Mouse (Mus musculus) heart, embryonic 15.5 days (tissue): ENCODE results near the gene Pbrm1. TPM values are rescaled to one million over a fixed set of nuclear protein-coding genes. Genes with fewer than 3 reads are reported as not detected.

Source experiments
- ATAC-seq: fragments of 200-750 bp; cut with Nextera tagmentation; replicated peaks from 2 replicates; pipeline ENCODE4 v1.8.0; 2017; ENCODE audit warnings: low read depth, moderate TSS enrichment; ENCODE audit not compliant: insufficient number of reproducible peaks, insufficient read depth, low FRiP score
- H3K27ac ChIP-seq: fragments of 300-500 bp; sonication (generic); 2 replicates; pipeline ENCODE4 v1.5.1; 2015; ENCODE audit warnings: mild to moderate bottlenecking, inconsistent platforms
- H3K27me3 ChIP-seq: fragments of 300-500 bp; sonication (generic); 2 replicates; pipeline ENCODE4 v1.6.1; 2015; ENCODE audit warnings: inconsistent platforms
- H3K36me3 ChIP-seq: fragments of 300-500 bp; sonication (generic); 2 replicates; pipeline ENCODE4 v1.6.1; 2015; ENCODE audit warnings: mild to moderate bottlenecking, inconsistent platforms
- H3K4me1 ChIP-seq: fragments of 300-500 bp; sonication (generic); replicated peaks from 2 replicates; pipeline ENCODE4 v1.6.1; 2015; ENCODE audit warnings: inconsistent platforms
- H3K4me2 ChIP-seq: fragments of 300-500 bp; sonication (generic); 2 replicates; pipeline ENCODE4 v1.6.1; 2015; ENCODE audit warnings: inconsistent platforms, mild to moderate bottlenecking, moderate library complexity
- H3K4me3 ChIP-seq: fragments of 300-500 bp; sonication (generic); 2 replicates; pipeline ENCODE4 v1.5.1; 2015; ENCODE audit warnings: mild to moderate bottlenecking, inconsistent platforms
- H3K9ac ChIP-seq: fragments of 300-500 bp; sonication (generic); 2 replicates; pipeline ENCODE4 v1.6.1; 2015; ENCODE audit warnings: mild to moderate bottlenecking, inconsistent platforms
- H3K9me3 ChIP-seq: fragments of 300-500 bp; sonication (generic); replicated peaks from 2 replicates; pipeline ENCODE4 v1.6.1; 2016; ENCODE audit warnings: inconsistent platforms
- WGBS: fragments of 180-500 bp; shearing (Covaris S2); methylation state at CpG from one replicate; pipeline ENCODE4 v1.1.7; 2015; ENCODE audit warnings: mixed read lengths; 5-methylcytosine and 5-hydroxymethylcytosine counted together
- polyA plus RNA-seq: library from polyadenylated mRNA; unstranded; fragments of >200 nt; fragmentation: Nextera tagmentation; extraction: Ambion mirVana; gene quantifications from 2 replicates; pipeline ENCODE4 v1.2.1, GENCODE M21; 2015

Pbrm1 gene
- polyA plus RNA-seq, 1 experiment from 2014 or later = 91.4 TPM

GRCm38 (mm10) chr14:31081147-31081546 is 62.2 kb downstream of the Pbrm1 start:
- H3K4me3 ChIP-seq = no peak overlapping the region
- no peak overlapping the region for H3K9ac ChIP-seq
- no peaks in the 10 kb centered on the region for H3K9me3 ChIP-seq
- no peaks in the 10 kb centered on the region for H3K27me3 ChIP-seq
- ATAC-seq = no peak
- H3K27ac ChIP-seq = no peak overlapping the region
- no peaks in the 10 kb centered on the region for H3K4me1 ChIP-seq
- H3K36me3 ChIP-seq = peaks cover 57% of the 10 kb centered on the region
- no peak overlapping the region for H3K4me2 ChIP-seq

DNA sequence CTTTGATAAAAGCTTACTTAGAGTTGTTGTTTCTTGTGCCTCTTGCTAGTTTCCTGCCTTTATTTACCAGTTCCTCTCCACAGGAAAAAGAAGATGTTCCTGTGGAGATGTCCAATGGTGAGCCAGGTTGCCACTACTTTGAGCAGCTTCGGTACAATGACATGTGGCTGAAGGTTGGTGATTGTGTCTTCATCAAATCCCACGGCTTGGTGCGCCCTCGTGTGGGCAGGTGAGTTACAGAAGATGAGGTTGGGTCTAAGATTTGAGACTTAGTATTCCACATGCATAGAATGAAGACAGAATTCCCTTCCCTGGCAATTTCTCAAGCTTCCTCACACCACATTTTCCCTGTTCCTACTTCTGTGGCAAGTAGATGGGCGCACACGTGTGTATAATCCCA is 68.5 kb downstream of the Pbrm1 start:
- no peak overlapping the region for H3K4me3 ChIP-seq
- WGBS = 80% methylated on average over 6 of the region's 6 CpGs
- ATAC-seq = no peak
- no peaks in the 10 kb centered on the region for H3K9me3 ChIP-seq
- H3K27ac ChIP-seq = no peak overlapping the region
- peaks cover 68% of the 10 kb centered on the region for H3K36me3 ChIP-seq
- H3K4me1 ChIP-seq = peaks cover 4% of the 10 kb centered on the region
- H3K27me3 ChIP-seq = no peaks in the 10 kb centered on the region
- H3K4me2 ChIP-seq = no peak overlapping the region
- no peak overlapping the region for H3K9ac ChIP-seq

DNA sequence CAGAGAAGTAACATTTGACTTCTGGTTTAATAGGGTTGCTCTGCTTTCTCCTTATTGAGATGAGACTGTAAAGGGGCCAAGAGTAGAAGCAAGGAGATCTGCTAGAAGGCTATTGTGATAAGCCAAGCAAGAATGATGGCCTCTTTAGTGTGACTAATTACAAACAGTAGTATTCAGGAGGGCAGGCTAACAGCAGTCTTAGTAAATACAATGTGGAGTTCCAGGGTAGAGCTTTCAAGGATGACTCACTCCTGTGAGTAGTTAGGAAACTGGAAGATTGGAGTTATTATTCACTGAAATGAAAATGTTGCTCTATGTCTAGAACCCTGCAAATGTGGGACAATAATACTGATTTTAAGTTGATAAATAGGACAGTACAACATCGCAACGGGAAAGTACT is 69.6 kb downstream of the Pbrm1 start:
- WGBS = 96% methylated on average over 2 of the region's 2 CpGs
- peaks cover 4% of the 10 kb centered on the region for H3K4me1 ChIP-seq

GRCm38 (mm10) chr14:31089918-31090317 is 71.0 kb downstream of the Pbrm1 start:
- no peak for ATAC-seq
- Histone ChIP-seq H3K36me3 (peaks cover 63% of the 10 kb centered on the region), H3K4me2 (no peak overlapping the region), H3K9ac (no peak overlapping the region), H3K4me1 (peaks cover 4% of the 10 kb centered on the region), H3K27me3 (no peaks in the 10 kb centered on the region), H3K4me3 (no peak overlapping the region), H3K27ac (no peak overlapping the region), H3K9me3 (no peaks in the 10 kb centered on the region)
- WGBS = 67% methylated on average over 1 of the region's 1 CpGs

More for the DNA sequence above, 69.6 kb downstream of the Pbrm1 start:
- Histone ChIP-seq H3K36me3 (peaks cover 61% of the 10 kb centered on the region), H3K9me3 (no peaks in the 10 kb centered on the region), H3K4me2 (no peak overlapping the region), H3K9ac (no peak overlapping the region), H3K27me3 (no peaks in the 10 kb centered on the region), H3K27ac (no peak overlapping the region), H3K4me3 (no peak overlapping the region)
- no peak for ATAC-seq

- no peak overlapping the region for H3K4me2 ChIP-seq
- no peaks in the 10 kb centered on the region for H3K27me3 ChIP-seq
- no peak overlapping the region for H3K9ac ChIP-seq
- H3K9me3 ChIP-seq = no peaks in the 10 kb centered on the region
- no peak for ATAC-seq
- no peaks in the 10 kb centered on the region; the same call in 1 of the 2 replicates for H3K4me1 ChIP-seq
- no peak overlapping the region for H3K27ac ChIP-seq
- peaks cover 48% of the 10 kb centered on the region for H3K36me3 ChIP-seq
- no peak overlapping the region for H3K4me3 ChIP-seq
- WGBS = 80% methylated on average over 2 of the region's 2 CpGs
Observed at GRCm38 (mm10) chr14:31105156-31105555, 86.2 kb downstream of the Pbrm1 start.

- H3K9me3 ChIP-seq = no peaks in the 10 kb centered on the region
- WGBS = 68% methylated on average over 3 of the region's 3 CpGs
- H3K4me2 ChIP-seq = no peak overlapping the region
- H3K9ac ChIP-seq = no peak overlapping the region
- H3K4me1 ChIP-seq = no peaks in the 10 kb centered on the region
- no peak for ATAC-seq
- H3K4me3 ChIP-seq = no peak overlapping the region
- H3K27me3 ChIP-seq = no peaks in the 10 kb centered on the region
- no peak overlapping the region for H3K27ac ChIP-seq
- peaks cover 72% of the 10 kb centered on the region for H3K36me3 ChIP-seq
Observed at GRCm38 (mm10) chr14:31110613-31111012, 91.7 kb downstream of the Pbrm1 start.

- Histone ChIP-seq H3K9me3 (no peaks in the 10 kb centered on the region), H3K4me1 (0 out of 2 replicates have a peak, but pooled peaks cover 3% of the 10 kb centered on the region), H3K27ac (no peak overlapping the region), H3K36me3 (peaks cover 71% of the 10 kb centered on the region), H3K4me3 (no peak overlapping the region), H3K4me2 (no peak overlapping the region), H3K9ac (no peak overlapping the region), H3K27me3 (no peaks in the 10 kb centered on the region)
- WGBS = 68% methylated on average over 5 of the region's 5 CpGs
- no peak for ATAC-seq
Observed at GRCm38 (mm10) chr14:31112187-31112586, 93.2 kb downstream of the Pbrm1 start.

DNA sequence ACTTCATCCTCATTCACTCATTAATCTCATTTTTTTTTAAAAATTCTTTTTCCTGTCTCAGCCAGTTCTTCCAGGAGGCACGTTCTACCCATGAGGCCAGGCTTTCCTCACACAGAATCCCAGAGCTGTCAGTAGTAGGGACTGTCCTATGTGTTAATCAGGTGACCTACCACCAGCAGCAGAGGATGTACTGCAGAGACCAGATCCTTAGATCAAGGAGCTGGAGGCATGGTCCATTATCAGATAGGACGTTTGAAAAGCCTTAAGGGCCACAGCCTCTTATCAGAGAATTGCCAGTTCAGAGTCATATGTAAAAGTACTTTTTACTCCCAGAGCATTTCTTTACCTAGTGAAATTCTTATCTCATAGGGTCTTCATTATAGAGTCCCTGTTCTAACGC is 95.1 kb downstream of the Pbrm1 start:
- peaks cover 74% of the 10 kb centered on the region for H3K36me3 ChIP-seq
- no peak overlapping the region for H3K9ac ChIP-seq
- ATAC-seq = no peak
- 0 out of 2 replicates have a peak, but pooled peaks cover 3% of the 10 kb centered on the region for H3K4me1 ChIP-seq
- WGBS = 52% methylated on average over 3 of the region's 3 CpGs
- no peaks in the 10 kb centered on the region for H3K27me3 ChIP-seq
- H3K9me3 ChIP-seq = no peaks in the 10 kb centered on the region
- no peak overlapping the region for H3K4me2 ChIP-seq
- no peak overlapping the region for H3K27ac ChIP-seq
- no peak overlapping the region for H3K4me3 ChIP-seq

- H3K27me3 ChIP-seq = no peaks in the 10 kb centered on the region
- H3K4me2 ChIP-seq = no peak overlapping the region
- WGBS = 58% methylated on average over 2 of the region's 2 CpGs
- H3K27ac ChIP-seq = no peak overlapping the region
- H3K36me3 ChIP-seq = peaks cover 64% of the 10 kb centered on the region
- no peak overlapping the region for H3K4me3 ChIP-seq
- no peak for ATAC-seq
- 0 out of 2 replicates have a peak, but pooled peaks cover 3% of the 10 kb centered on the region for H3K4me1 ChIP-seq
- H3K9me3 ChIP-seq = no peaks in the 10 kb centered on the region
- no peak overlapping the region for H3K9ac ChIP-seq
Observed at GRCm38 (mm10) chr14:31115522-31115921, 96.6 kb downstream of the Pbrm1 start.

DNA sequence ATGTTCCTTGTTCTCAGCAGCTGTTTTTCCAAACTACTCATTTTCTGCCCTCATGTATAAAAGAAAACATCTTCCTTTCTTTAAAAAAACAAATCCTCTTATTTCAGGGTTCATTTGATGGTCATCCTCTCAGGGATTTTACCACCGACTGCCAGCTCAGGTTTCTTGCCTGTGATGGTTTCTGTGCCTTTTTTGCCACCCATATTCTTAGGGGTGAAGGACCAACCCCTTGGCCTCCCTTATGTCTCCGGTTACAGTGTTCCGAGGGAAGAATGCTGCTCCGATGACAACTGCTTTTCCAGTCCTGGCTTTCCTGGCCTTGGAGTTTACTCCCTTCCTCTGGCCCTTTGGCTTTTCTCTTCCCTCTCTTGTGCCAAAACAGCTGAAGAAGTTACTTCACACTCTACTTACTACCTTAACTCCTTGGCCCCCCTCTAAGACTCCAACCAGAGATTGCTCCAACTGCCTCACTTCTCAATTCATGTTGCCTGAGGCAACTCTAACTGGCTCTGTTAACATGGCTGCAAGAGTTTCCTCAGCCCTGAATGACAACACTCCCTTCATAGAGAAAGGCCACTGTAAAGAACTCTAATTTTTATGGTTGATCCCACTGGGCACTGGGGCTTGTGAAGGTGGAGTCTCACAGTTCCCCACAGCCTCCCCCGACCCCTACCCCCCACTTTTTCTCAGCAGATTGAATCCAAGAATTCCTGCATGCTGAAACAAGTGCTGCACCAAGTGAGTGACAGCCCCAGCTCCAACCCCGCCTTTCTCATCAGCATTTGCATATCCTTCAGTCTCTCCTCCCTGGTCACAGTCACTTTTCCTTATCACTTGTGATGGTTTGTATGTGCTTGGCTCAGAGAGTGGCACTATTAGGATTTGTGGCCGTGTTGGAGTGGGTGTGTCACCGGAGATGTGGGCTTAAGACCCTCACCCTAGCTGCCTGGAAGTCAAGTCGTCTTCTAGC is 106.5 kb downstream of the Pbrm1 start:
- Histone ChIP-seq H3K27me3 (no peaks in the 10 kb centered on the region), H3K4me1 (peaks cover 33% of the 10 kb centered on the region), H3K9me3 (no peaks in the 10 kb centered on the region), H3K36me3 (peaks cover 20% of the 10 kb centered on the region), H3K4me2 (peak overlapping the region; percentile 7; the same call in 1 of the 2 replicates), H3K4me3 (no peak overlapping the region), H3K27ac (peak overlapping the region; percentile 71), H3K9ac (no peak overlapping the region)
- no peak for ATAC-seq
- WGBS = 47% methylated on average over 9 of the region's 9 CpGs

- Histone ChIP-seq H3K4me1 (peaks cover 40% of the 10 kb centered on the region), H3K27me3 (no peaks in the 10 kb centered on the region), H3K4me2 (peak overlapping the region; percentile 45), H3K27ac (peak overlapping the region; percentile 26; the same call in 1 of the 2 replicates), H3K4me3 (peak overlapping the region; percentile 21; the same call in 1 of the 2 replicates), H3K9me3 (no peaks in the 10 kb centered on the region), H3K36me3 (peaks cover 16% of the 10 kb centered on the region), H3K9ac (no peak overlapping the region)
- WGBS = 84% methylated on average over 8 of the region's 8 CpGs
- ATAC-seq = no peak
Observed at GRCm38 (mm10) chr14:31126826-31127225, 107.9 kb downstream of the Pbrm1 start.
